Mouse (Mus musculus): ENCODE data around the gene Ly6g5c. TPM values are rescaled to one million over a fixed set of nuclear protein-coding genes. Genes with fewer than 3 reads are reported as not detected.
"Not testable (repeated sequence)": the region's sequence is repeated elsewhere in the genome, so short reads cannot be mapped to it uniquely, and the experiment has no call there.

Gene Ly6g5c
- polyA plus RNA-seq, 1 experiment from 2014 or later = not detected

GRCm38 (mm10) chr17:35106522-35106921 lies 1.6 kb upstream of the Ly6g5c start:
- DNase-seq (ENCODE audit: low spot score) = no peak

- DNase-seq (ENCODE audit: low spot score) = no peak
These were observed 3.7 kb downstream of the Ly6g5c start for GRCm38 (mm10) chr17:35111774-35112173.

- peak; percentile 38 for DNase-seq (ENCODE audit: low spot score)
These were observed 7.3 kb downstream of the Ly6g5c start, which contains the start of gene Ly6g5b for GRCm38 (mm10) chr17:35115046-35116019. TSS of gene Ly6g5b (minus strand) at chr17:35115428.

GRCm38 (mm10) chr17:35120745-35121142 lies 12.7 kb downstream of the Ly6g5c start:
- DNase-seq (ENCODE audit: low spot score) = no peak

- peak; percentile 99 for DNase-seq (ENCODE audit: low spot score)
These were observed 13.2 kb downstream of the Ly6g5c start, which contains the start of gene Gpank1 for GRCm38 (mm10) chr17:35121143-35121799. TSS of gene Gpank1 (plus strand) at chr17:35121455.

- peak; percentile 68 for DNase-seq (ENCODE audit: low spot score)
These were observed 13.8 kb downstream of the Ly6g5c start, which contains the start of gene Csnk2b for GRCm38 (mm10) chr17:35121871-35122303. TSS of gene Csnk2b (minus strand) at chr17:35122053.

GRCm38 (mm10) chr17:35123287-35123686 lies 15.2 kb downstream of the Ly6g5c start:
- not testable (repeated sequence) for DNase-seq (ENCODE audit: low spot score)

GRCm38 (mm10) chr17:35124261-35124896 lies 16.3 kb downstream of the Ly6g5c start:
- DNase-seq (ENCODE audit: low spot score) = not testable (repeated sequence)

GRCm38 (mm10) chr17:35125081-35125480 lies 17.0 kb downstream of the Ly6g5c start:
- DNase-seq (ENCODE audit: low spot score) = no peak

- DNase-seq (ENCODE audit: low spot score) = no peak
These were observed 17.5 kb downstream of the Ly6g5c start for GRCm38 (mm10) chr17:35125578-35125977.

- DNase-seq (ENCODE audit: low spot score) = peak; percentile 90
These were observed 18.1 kb downstream of the Ly6g5c start, which contains the start of gene D17H6S53E for GRCm38 (mm10) chr17:35126206-35126611. TSS of gene D17H6S53E (plus strand) at chr17:35126373.

- DNase-seq (ENCODE audit: low spot score) = no peak
These were observed 18.9 kb downstream of the Ly6g5c start for GRCm38 (mm10) chr17:35127017-35127416.

GRCm38 (mm10) chr17:35128996-35129395 lies 20.9 kb downstream of the Ly6g5c start:
- DNase-seq (ENCODE audit: low spot score) = no peak

GRCm38 (mm10) chr17:35131038-35131437 lies 23.0 kb downstream of the Ly6g5c start:
- DNase-seq (ENCODE audit: low spot score) = no peak

GRCm38 (mm10) chr17:35131500-35132173 lies 23.6 kb downstream of the Ly6g5c start, which contains the start of gene Apom:
TSS of gene Apom (minus strand) at chr17:35132050.
- DNase-seq (ENCODE audit: low spot score) = no peak

GRCm38 (mm10) chr17:35132174-35132560 lies 24.1 kb downstream of the Ly6g5c start:
- no peak for DNase-seq (ENCODE audit: low spot score)

GRCm38 (mm10) chr17:35133517-35133916 lies 25.4 kb downstream of the Ly6g5c start:
- DNase-seq (ENCODE audit: low spot score) = no peak

GRCm38 (mm10) chr17:35134801-35135590 lies 26.9 kb downstream of the Ly6g5c start, which contains the start of gene Bag6:
TSS of gene Bag6 (plus strand) at chr17:35135178.
- DNase-seq (ENCODE audit: low spot score) = peak; percentile 96

- DNase-seq (ENCODE audit: low spot score) = peak; percentile 38
These were observed 27.7 kb downstream of the Ly6g5c start for GRCm38 (mm10) chr17:35135591-35136320.
